Mouse (Mus musculus): ENCODE data around the gene Prkce. TPM values are rescaled to one million over a fixed set of nuclear protein-coding genes. Genes with fewer than 3 reads are reported as not detected.

Prkce gene
- polyA plus RNA-seq, 1 experiment from 2014 or later, result 6.2 TPM

- no peak overlapping the region for H3K4me3 ChIP-seq
- H3K4me1 ChIP-seq, result peaks cover 56% of the 10 kb centered on the region
- H3K36me3 ChIP-seq, result no peaks in the 10 kb centered on the region
- no peaks in the 10 kb centered on the region for H3K9me3 ChIP-seq
- no peak overlapping the region for H3K9ac ChIP-seq
- H3K4me2 ChIP-seq, result no peak overlapping the region
- WGBS, result 89% methylated on average over 7 of the region's 7 CpGs
- no peak overlapping the region for H3K27ac ChIP-seq (replicated peaks)
- H3K27me3 ChIP-seq (replicated peaks), result no peaks in the 10 kb centered on the region
- ATAC-seq (ENCODE audit: extremely low read depth, insufficient number of reproducible peaks, low FRiP score, low TSS enrichment), result no peak
Measured at GRCm38 (mm10) chr17:86441098-86441497, 273.5 kb downstream of the Prkce start.

- H3K4me2 ChIP-seq, result no peak overlapping the region
- 0 out of 2 replicates have a peak, but pooled peaks cover 5% of the 10 kb centered on the region for H3K9me3 ChIP-seq
- no peaks in the 10 kb centered on the region for H3K27me3 ChIP-seq (replicated peaks)
- no peak overlapping the region for H3K27ac ChIP-seq (replicated peaks)
- no peaks in the 10 kb centered on the region for H3K36me3 ChIP-seq
- H3K4me1 ChIP-seq, result peaks cover 33% of the 10 kb centered on the region
- H3K9ac ChIP-seq, result no peak overlapping the region
- 52% methylated on average over 7 of the region's 7 CpGs for WGBS
- ATAC-seq (ENCODE audit: extremely low read depth, insufficient number of reproducible peaks, low FRiP score, low TSS enrichment), result no peak
- no peak overlapping the region for H3K4me3 ChIP-seq
Measured at GRCm38 (mm10) chr17:86443886-86444285, 276.3 kb downstream of the Prkce start.

GRCm38 (mm10) chr17:86444578-86445419 lies 277.2 kb downstream of the Prkce start:
- WGBS, result 34% methylated on average over 15 of the region's 15 CpGs
- Histone ChIP-seq H3K27me3 (replicated peaks) (no peaks in the 10 kb centered on the region), H3K4me2 (peak overlapping the region; percentile 54), H3K36me3 (no peaks in the 10 kb centered on the region), H3K4me3 (0 out of 2 replicates have a peak overlapping the region, but pooled peaks have one; percentile 2), H3K9ac (peak overlapping the region; percentile 58), H3K9me3 (0 out of 2 replicates have a peak, but pooled peaks cover 5% of the 10 kb centered on the region), H3K4me1 (peaks cover 24% of the 10 kb centered on the region), H3K27ac (replicated peaks) (peak overlapping the region; percentile 65)
- peak; percentile 82 for ATAC-seq (ENCODE audit: extremely low read depth, insufficient number of reproducible peaks, low FRiP score, low TSS enrichment)

GRCm38 (mm10) chr17:86445420-86445720 lies 277.8 kb downstream of the Prkce start:
- Histone ChIP-seq H3K36me3 (no peaks in the 10 kb centered on the region), H3K4me3 (no peak overlapping the region), H3K9ac (peak overlapping the region; percentile 55; the same call in 1 of the 2 replicates), H3K4me2 (peak overlapping the region; percentile 54; the same call in 1 of the 2 replicates), H3K9me3 (0 out of 2 replicates have a peak, but pooled peaks cover 5% of the 10 kb centered on the region), H3K27ac (replicated peaks) (peak overlapping the region; percentile 45; the same call in 1 of the 2 replicates), H3K27me3 (replicated peaks) (no peaks in the 10 kb centered on the region), H3K4me1 (peaks cover 24% of the 10 kb centered on the region)
- no peak for ATAC-seq (ENCODE audit: extremely low read depth, insufficient number of reproducible peaks, low FRiP score, low TSS enrichment)
- 77% methylated on average over 3 of the region's 3 CpGs for WGBS

GRCm38 (mm10) chr17:86445900-86446299 lies 278.3 kb downstream of the Prkce start:
- H3K27ac ChIP-seq (replicated peaks), result no peak overlapping the region
- H3K9ac ChIP-seq, result no peak overlapping the region
- ATAC-seq (ENCODE audit: extremely low read depth, insufficient number of reproducible peaks, low FRiP score, low TSS enrichment), result no peak
- no peaks in the 10 kb centered on the region for H3K27me3 ChIP-seq (replicated peaks)
- no peak overlapping the region for H3K4me2 ChIP-seq
- no peaks in the 10 kb centered on the region for H3K36me3 ChIP-seq
- H3K9me3 ChIP-seq, result 0 out of 2 replicates have a peak, but pooled peaks cover 5% of the 10 kb centered on the region
- peaks cover 24% of the 10 kb centered on the region for H3K4me1 ChIP-seq
- H3K4me3 ChIP-seq, result no peak overlapping the region
- WGBS, result 86% methylated on average over 5 of the region's 5 CpGs

- no peak overlapping the region for H3K9ac ChIP-seq
- no peaks in the 10 kb centered on the region for H3K36me3 ChIP-seq
- WGBS, result 66% methylated on average over 4 of the region's 4 CpGs
- H3K27me3 ChIP-seq (replicated peaks), result no peaks in the 10 kb centered on the region
- no peak overlapping the region for H3K4me3 ChIP-seq
- ATAC-seq (ENCODE audit: extremely low read depth, insufficient number of reproducible peaks, low FRiP score, low TSS enrichment), result no peak
- no peak overlapping the region for H3K27ac ChIP-seq (replicated peaks)
- H3K4me2 ChIP-seq, result no peak overlapping the region
- H3K4me1 ChIP-seq, result peaks cover 29% of the 10 kb centered on the region
- H3K9me3 ChIP-seq, result 0 out of 2 replicates have a peak, but pooled peaks cover 5% of the 10 kb centered on the region
Measured at GRCm38 (mm10) chr17:86447101-86447598, 279.6 kb downstream of the Prkce start.

- Histone ChIP-seq H3K4me1 (peaks cover 25% of the 10 kb centered on the region), H3K9ac (no peak overlapping the region), H3K36me3 (no peaks in the 10 kb centered on the region), H3K9me3 (0 out of 2 replicates have a peak, but pooled peaks cover 5% of the 10 kb centered on the region), H3K27ac (replicated peaks) (no peak overlapping the region), H3K4me3 (no peak overlapping the region), H3K27me3 (replicated peaks) (no peaks in the 10 kb centered on the region), H3K4me2 (no peak overlapping the region)
- no peak for ATAC-seq (ENCODE audit: extremely low read depth, insufficient number of reproducible peaks, low FRiP score, low TSS enrichment)
- 89% methylated on average over 4 of the region's 4 CpGs for WGBS
Measured at GRCm38 (mm10) chr17:86452934-86453333, 285.3 kb downstream of the Prkce start.

- Histone ChIP-seq H3K9ac (no peak overlapping the region), H3K36me3 (no peaks in the 10 kb centered on the region), H3K4me1 (peaks cover 25% of the 10 kb centered on the region), H3K27me3 (replicated peaks) (no peaks in the 10 kb centered on the region), H3K4me3 (no peak overlapping the region), H3K4me2 (no peak overlapping the region), H3K27ac (replicated peaks) (no peak overlapping the region), H3K9me3 (no peaks in the 10 kb centered on the region)
- WGBS, result 73% methylated on average over 14 of the region's 14 CpGs
- ATAC-seq (ENCODE audit: extremely low read depth, insufficient number of reproducible peaks, low FRiP score, low TSS enrichment), result no peak
Measured at GRCm38 (mm10) chr17:86453673-86454350, 286.2 kb downstream of the Prkce start.

- Histone ChIP-seq H3K36me3 (no peaks in the 10 kb centered on the region), H3K4me2 (no peak overlapping the region), H3K27ac (replicated peaks) (no peak overlapping the region), H3K27me3 (replicated peaks) (no peaks in the 10 kb centered on the region), H3K4me3 (no peak overlapping the region), H3K9ac (no peak overlapping the region), H3K9me3 (no peaks in the 10 kb centered on the region), H3K4me1 (peaks cover 28% of the 10 kb centered on the region)
- 83% methylated on average over 3 of the region's 3 CpGs for WGBS
- ATAC-seq (ENCODE audit: extremely low read depth, insufficient number of reproducible peaks, low FRiP score, low TSS enrichment), result no peak
Measured at GRCm38 (mm10) chr17:86454351-86454706, 286.7 kb downstream of the Prkce start.

GRCm38 (mm10) chr17:86456512-86456911 lies 288.9 kb downstream of the Prkce start:
- WGBS, result 38% methylated on average over 6 of the region's 6 CpGs

GRCm38 (mm10) chr17:86458302-86458980 lies 290.9 kb downstream of the Prkce start:
- Histone ChIP-seq H3K4me2 (no peak overlapping the region), H3K9ac (no peak overlapping the region), H3K27ac (replicated peaks) (no peak overlapping the region), H3K9me3 (no peaks in the 10 kb centered on the region), H3K4me1 (peaks cover 36% of the 10 kb centered on the region), H3K27me3 (replicated peaks) (no peaks in the 10 kb centered on the region), H3K36me3 (no peaks in the 10 kb centered on the region), H3K4me3 (no peak overlapping the region)
- WGBS, result 84% methylated on average over 11 of the region's 11 CpGs
- ATAC-seq (ENCODE audit: extremely low read depth, insufficient number of reproducible peaks, low FRiP score, low TSS enrichment), result no peak

More at GRCm38 (mm10) chr17:86456512-86456911, 288.9 kb downstream of the Prkce start:
- Histone ChIP-seq H3K27me3 (replicated peaks) (no peaks in the 10 kb centered on the region), H3K36me3 (no peaks in the 10 kb centered on the region), H3K27ac (replicated peaks) (peak overlapping the region; percentile 44), H3K9ac (no peak overlapping the region), H3K4me1 (peaks cover 43% of the 10 kb centered on the region), H3K4me3 (no peak overlapping the region), H3K4me2 (no peak overlapping the region), H3K9me3 (no peaks in the 10 kb centered on the region)
- ATAC-seq (ENCODE audit: extremely low read depth, insufficient number of reproducible peaks, low FRiP score, low TSS enrichment), result no peak; the same call in 1 of the 2 replicates

Measured in heart, embryonic 13.5 days (tissue).